9 mouse cellular contexts compared by ENCODE assay signal in the genomic region with DNA sequence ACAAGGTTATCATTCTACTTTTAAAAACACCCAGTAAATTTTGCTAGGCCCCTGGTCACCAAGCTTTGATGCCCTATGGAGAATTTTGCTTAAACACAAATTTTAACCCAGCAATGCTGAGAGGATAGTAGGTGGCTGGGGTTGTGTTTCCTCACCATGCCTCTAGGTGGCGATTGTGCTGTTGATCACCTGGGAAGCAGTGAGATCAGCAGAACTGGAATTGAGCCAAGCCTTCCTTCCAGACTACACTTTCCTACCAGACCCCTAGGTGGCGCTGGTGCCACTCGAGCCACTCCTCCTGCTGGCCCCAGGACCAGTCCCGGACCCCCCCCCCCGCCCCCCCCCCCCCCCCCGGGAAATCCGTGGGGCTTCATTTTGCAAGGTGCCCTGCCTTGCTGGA.
A peak's percentile ranks its signal among the peaks of the same experiment; 100 is the strongest.
DNase-seq lines count a peak whose midpoint lies in the region; ATAC-seq lines count a peak whose summit lies in the region.
"Had no signal": no experiment of that assay in that cellular context is flagged by ENCODE, and none has a peak within 500 bp of the region (broad histone marks: within the 10 kb centered on the region; RNA-seq: fewer than 3 reads in every experiment).

No protein-coding gene starts in this region.

- H3K36me3 ChIP-seq in midbrain, embryonic 10.5 days, result no peaks in the 10 kb centered on the region
- H3K36me3 ChIP-seq in midbrain, embryonic 15.5 days (replicated peaks), result no peaks in the 10 kb centered on the region
- no peaks in the 10 kb centered on the region for H3K36me3 ChIP-seq in splenic B cell, adult 2 months (ENCODE audit: control insufficient read depth, insufficient read depth, low read length, poor library complexity, severe bottlenecking)
- H3K36me3 ChIP-seq: embryonic facial prominence, embryonic 15.5 days had no signal

- no peak overlapping the region for H3K4me2 ChIP-seq in midbrain, embryonic 15.5 days
- H3K4me2 ChIP-seq: embryonic facial prominence, embryonic 15.5 days had no signal

- DNase-seq in midbrain, embryonic 10.5 days (ENCODE audit: low spot score), result peak; percentile 67
- peak; percentile 85 for DNase-seq in forelimb bud, embryonic 11.5 days (ENCODE audit: low read depth, low spot score)
- peak; percentile 72 to 77 for DNase-seq in left cerebral cortex, postnatal 36 days (ENCODE audit: low spot score in 2 of 2)
- DNase-seq in monocyte, adult 2 months (ENCODE audit: low read depth in 1 of 2, low spot score in 2 of 2), result peak; percentile 33 to 38
- DNase-seq in splenic B cell, adult 2 months (ENCODE audit: low read depth, low spot score), result peak; percentile 81

- H3K9ac ChIP-seq in midbrain, embryonic 15.5 days, result no peak overlapping the region
- H3K9ac ChIP-seq: embryonic facial prominence, embryonic 15.5 days had no signal

- H3K4me1 ChIP-seq in midbrain, embryonic 10.5 days, result 0 out of 2 replicates have a peak, but pooled peaks cover 8% of the 10 kb centered on the region
- H3K4me1 ChIP-seq in midbrain, embryonic 15.5 days, result no peaks in the 10 kb centered on the region
- H3K4me1 ChIP-seq: embryonic facial prominence, embryonic 15.5 days had no signal

- H3K4me3 ChIP-seq in midbrain, embryonic 10.5 days, result no peak overlapping the region
- no peak overlapping the region for H3K4me3 ChIP-seq in midbrain, embryonic 15.5 days
- H3K4me3 ChIP-seq: embryonic facial prominence, embryonic 15.5 days had no signal

- no peaks in the 10 kb centered on the region for H3K9me3 ChIP-seq in midbrain, embryonic 10.5 days (replicated peaks)
- H3K9me3 ChIP-seq in midbrain, embryonic 15.5 days, result no peaks in the 10 kb centered on the region
- H3K9me3 ChIP-seq: embryonic facial prominence, embryonic 15.5 days had no signal

- no peak for ATAC-seq in midbrain, embryonic 15.5 days (replicated peaks)
- 0 out of 2 replicates have a peak, but pooled peaks have one; percentile 49 for ATAC-seq in cerebellum, adult (ENCODE audit: insufficient number of reproducible peaks, low FRiP score, low TSS enrichment)
- peak; percentile 48 for ATAC-seq in inflammation-experienced regulatory T-cells, adult 6 months

- intact Hi-C loops in left cerebral cortex, postnatal 36 days (cut with DNase I), result no loop called here

- 1% methylated on average over 7 of the region's 7 CpGs for WGBS in midbrain, embryonic 10.5 days
- 0% methylated on average over 5 of the region's 7 CpGs for WGBS in midbrain, embryonic 15.5 days

- H3K27ac ChIP-seq in midbrain, embryonic 10.5 days (replicated peaks), result no peak overlapping the region
- H3K27ac ChIP-seq in midbrain, embryonic 15.5 days, result no peak overlapping the region

- H3K27me3 ChIP-seq in midbrain, embryonic 10.5 days (ENCODE audit: low read depth, poor library complexity, severe bottlenecking), result no peaks in the 10 kb centered on the region
- H3K27me3 ChIP-seq in midbrain, embryonic 15.5 days (replicated peaks), result no peaks in the 10 kb centered on the region
- no peaks in the 10 kb centered on the region for H3K27me3 ChIP-seq in splenic B cell, adult 2 months (ENCODE audit: control insufficient read depth, insufficient read depth, low read length, poor library complexity, severe bottlenecking)
- H3K27me3 ChIP-seq: embryonic facial prominence, embryonic 15.5 days had no signal
